Mouse (Mus musculus) bone marrow, adult 2 months (tissue): ENCODE results near the gene Ifitm6. TPM values are rescaled to one million over a fixed set of nuclear protein-coding genes. Genes with fewer than 3 reads are reported as not detected.
"Not testable (repeated sequence)": the region's sequence is repeated elsewhere in the genome, so short reads cannot be mapped to it uniquely, and the experiment has no call there.

ENCODE experiments used
- H3K27ac ChIP-seq: fragments of 200-500 bp; 2 replicates; pipeline ENCODE4 v1.5.1; 2012; ENCODE audit warnings: low read depth, mild to moderate bottlenecking, control low read depth, inconsistent platforms, low read length; ENCODE audit not compliant: control insufficient read depth, poor library complexity, insufficient read depth
- H3K4me1 ChIP-seq: fragments of 200-500 bp; 2 replicates; pipeline ENCODE4 v1.6.1; 2011; ENCODE audit warnings: low read length; ENCODE audit not compliant: control insufficient read depth, insufficient read depth
- H3K4me3 ChIP-seq: fragments of 200-500 bp; replicated peaks from 2 replicates; pipeline ENCODE3; 2011; ENCODE audit warnings: mild to moderate bottlenecking, low read depth, low read length, control low read depth; ENCODE audit not compliant: control insufficient read depth
- CTCF ChIP-seq: fragments of 200-500 bp; IDR thresholded peaks from 2 replicates; pipeline ENCODE4 v1.5.1; 2011; ENCODE audit warnings: low read length, control low read depth; ENCODE audit not compliant: control insufficient read depth, insufficient read depth
- POLR2A ChIP-seq: fragments of 200-500 bp; IDR thresholded peaks from 2 replicates; pipeline ENCODE4 v1.6.1; 2011; ENCODE audit warnings: low read depth, mild to moderate bottlenecking, control low read depth, low read length, borderline replicate concordance; ENCODE audit not compliant: control insufficient read depth
- WGBS: fragments of 180-500 bp; shearing (Covaris S2); methylation state at CpG from one replicate; pipeline ENCODE4 v1.1.7; 2018; 5-methylcytosine and 5-hydroxymethylcytosine counted together
- polyA plus RNA-seq: library from polyadenylated mRNA; stranded (reverse); fragments of >200 nt; gene quantifications from 2 replicates; pipeline ENCODE4 v1.2.4, GENCODE M21; 2011; ENCODE audit warnings: low replicate concordance; ENCODE audit not compliant: missing spikeins, insufficient read depth, insufficient read length

Ifitm6 gene
- polyA plus RNA-seq, 1 experiment: 524 TPM

DNA sequence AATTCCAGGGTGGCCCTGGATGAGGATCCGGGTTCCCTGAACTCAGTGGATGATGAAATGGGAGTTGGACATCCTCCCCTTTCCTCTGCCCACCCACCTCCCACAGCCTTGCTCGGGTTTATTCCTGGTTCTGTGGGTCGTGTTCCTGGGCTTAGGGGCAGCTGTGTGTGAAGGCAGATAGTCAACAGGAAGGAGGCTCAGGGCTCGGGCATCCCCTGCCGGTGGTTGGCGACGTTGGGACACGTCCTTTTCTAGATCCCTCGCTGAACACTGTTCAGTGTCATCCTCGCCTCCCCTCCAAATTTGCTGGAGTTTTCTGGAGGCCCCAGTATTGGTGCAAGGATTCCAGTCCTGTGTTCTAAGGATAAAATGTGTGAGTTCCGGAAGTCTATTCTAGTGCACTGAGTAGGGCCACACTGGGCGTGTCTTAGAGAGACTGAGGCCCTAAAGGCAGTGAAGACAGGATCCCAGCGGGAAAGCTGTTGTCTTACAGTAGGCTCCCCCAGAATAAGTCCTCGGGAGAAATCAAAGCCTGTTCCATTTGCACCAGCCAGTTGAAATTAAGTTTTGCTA, 26.5 kb downstream of the Ifitm6 start:
- Histone ChIP-seq H3K4me3 (no peak overlapping the region), H3K27ac (peak overlapping the region; percentile 53; the same call in 1 of the 2 replicates), H3K4me1 (peaks cover 6% of the 10 kb centered on the region)
- TF ChIP-seq POLR2A (no peak), CTCF (peak; percentile 46; the same call in 1 of the 2 replicates)
- WGBS: 25% methylated on average over 14 of the region's 14 CpGs

DNA sequence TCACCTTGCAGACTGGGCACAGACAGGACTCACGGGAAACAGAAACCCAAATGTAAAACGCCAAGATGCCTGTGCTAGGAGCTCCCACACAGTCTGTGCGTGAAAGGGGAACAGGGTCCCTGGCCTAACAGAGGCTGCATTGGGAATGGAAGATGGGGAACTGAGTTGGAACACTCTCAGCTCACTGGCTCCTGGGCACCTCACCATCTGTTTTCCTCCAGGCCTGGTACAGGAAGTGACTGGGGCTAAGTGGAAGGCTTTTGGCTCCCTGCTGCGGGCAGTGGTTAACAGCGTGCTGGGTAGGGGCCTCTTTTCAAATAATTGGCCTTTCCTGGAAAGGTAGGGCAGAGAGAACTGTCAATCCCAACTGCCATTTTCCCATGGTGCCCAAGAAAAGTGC, 27.1 kb downstream of the Ifitm6 start:
- peak overlapping the region; percentile 53; the same call in 1 of the 2 replicates for H3K27ac ChIP-seq
- H3K4me1 ChIP-seq: peaks cover 6% of the 10 kb centered on the region
- H3K4me3 ChIP-seq: no peak overlapping the region
- WGBS: 12% methylated on average over 5 of the region's 5 CpGs
- TF ChIP-seq POLR2A (no peak), CTCF (no peak)

DNA sequence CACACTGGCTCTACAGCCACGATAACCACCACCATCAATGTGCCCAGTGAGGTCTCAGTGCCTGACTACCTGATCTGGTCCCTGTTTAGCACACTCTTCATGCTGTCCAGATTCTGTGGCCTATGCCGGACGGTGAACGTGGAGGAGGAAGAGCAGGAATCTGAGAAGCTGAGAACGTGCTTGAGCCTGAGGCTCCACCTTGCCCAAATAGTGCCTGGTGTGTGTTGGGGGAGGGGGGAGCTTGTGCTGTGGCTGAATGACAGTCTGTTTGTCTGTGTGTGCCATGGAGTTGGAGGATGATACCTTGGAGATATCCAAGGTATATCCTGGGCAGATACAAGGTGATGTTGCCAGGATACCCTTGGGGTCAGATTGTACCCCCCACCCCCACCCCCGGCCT, 27.5 kb downstream of the Ifitm6 start:
- WGBS: 16% methylated on average over 6 of the region's 6 CpGs
- H3K4me1 ChIP-seq: peaks cover 6% of the 10 kb centered on the region
- no peak for TF ChIP-seq POLR2A
- no peak for TF ChIP-seq CTCF
- H3K4me3 ChIP-seq: no peak overlapping the region
- H3K27ac ChIP-seq: peak overlapping the region; percentile 53; the same call in 1 of the 2 replicates

DNA sequence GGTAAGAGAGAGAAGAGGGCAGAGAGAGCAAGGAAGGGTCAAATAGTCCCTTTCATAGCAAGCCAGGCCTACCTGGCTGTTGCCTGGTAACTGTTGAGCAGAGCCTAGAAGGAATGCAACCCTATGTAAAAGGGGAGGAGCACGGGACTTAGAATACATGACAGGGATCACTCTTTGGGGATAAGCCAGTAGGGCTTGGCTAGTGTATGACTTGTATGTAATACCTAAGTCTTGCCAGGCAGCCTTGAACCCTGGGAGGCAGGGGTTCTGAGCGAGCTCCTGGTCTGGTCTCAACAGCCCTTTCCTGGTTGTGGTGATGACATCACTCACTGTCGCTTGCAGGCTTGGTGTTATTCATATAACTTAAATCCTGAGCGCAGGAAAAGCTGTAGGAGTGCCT, 28.7 kb downstream of the Ifitm6 start:
- 64% methylated on average over 4 of the region's 4 CpGs for WGBS
- Histone ChIP-seq H3K4me1 (peaks cover 6% of the 10 kb centered on the region), H3K4me3 (no peak overlapping the region), H3K27ac (no peak overlapping the region)
- TF ChIP-seq POLR2A (no peak), CTCF (no peak)

DNA sequence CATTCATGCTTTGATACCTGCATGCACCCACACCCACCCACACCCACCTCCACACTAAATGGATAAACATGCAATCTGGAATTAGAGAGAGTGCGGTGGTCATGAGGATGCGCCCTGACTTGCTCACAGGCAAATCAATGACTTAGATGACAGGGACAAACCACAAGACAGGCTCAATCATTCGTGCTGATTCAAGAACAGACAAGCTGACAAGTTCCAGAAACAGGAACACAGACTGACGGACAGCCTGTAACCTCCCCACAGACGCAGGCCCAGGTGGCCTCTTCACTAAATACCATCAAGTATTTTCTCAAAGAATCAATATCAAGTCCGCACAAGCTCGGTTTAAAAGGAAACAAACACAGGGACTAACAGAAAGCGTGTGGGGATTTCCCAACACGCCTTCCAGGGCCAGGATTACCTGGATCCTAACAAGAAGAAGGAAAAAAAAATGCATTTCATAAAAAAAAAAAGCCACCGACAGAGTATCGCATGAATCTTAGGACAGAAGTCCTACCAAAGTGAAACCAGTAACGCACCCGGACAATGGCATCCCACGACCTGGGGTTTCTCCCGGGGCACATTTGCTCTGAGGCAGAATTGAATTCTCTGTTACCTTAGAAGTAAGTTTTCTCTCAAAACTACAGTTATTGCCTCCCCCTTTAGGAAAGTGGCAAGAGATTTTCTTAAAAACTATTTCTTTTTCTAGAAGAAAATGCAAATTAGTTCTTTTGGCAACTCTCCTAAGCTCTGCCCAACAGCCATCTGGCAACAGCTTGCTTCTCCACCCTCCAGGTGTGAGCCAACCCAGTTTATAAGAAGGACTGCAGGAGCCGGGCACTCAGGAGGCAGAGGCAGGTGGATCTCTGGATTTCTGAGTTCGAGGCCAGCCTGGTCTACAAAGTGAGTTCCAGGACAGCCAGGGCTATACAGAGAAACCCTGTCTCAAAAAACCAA, 30.3 kb downstream of the Ifitm6 start:
- Histone ChIP-seq H3K27ac (no peak overlapping the region), H3K4me3 (no peak overlapping the region), H3K4me1 (peaks cover 7% of the 10 kb centered on the region)
- 40% methylated on average over 17 of the region's 17 CpGs for whole genome bisulfite sequencing
- no peak for TF ChIP-seq POLR2A
- no peak for TF ChIP-seq CTCF

DNA sequence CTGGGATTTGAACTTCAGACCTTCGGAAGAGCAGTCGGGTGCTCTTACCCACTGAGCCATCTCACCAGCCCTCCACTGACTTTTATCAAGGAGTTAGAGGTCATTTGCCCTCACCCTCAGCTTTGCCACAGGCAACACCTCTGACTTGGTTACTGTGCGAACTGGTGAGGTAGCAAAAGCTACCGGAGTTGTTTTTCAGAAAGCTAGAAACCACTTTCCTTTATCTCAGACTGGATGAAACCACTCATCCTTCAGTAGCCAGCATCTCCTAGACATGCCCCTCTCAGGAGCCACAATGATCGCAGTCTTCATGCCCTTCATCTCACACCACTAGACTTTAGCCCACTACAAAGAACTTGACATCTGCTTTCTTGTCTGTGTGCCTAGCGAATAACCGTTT, 34.8 kb downstream of the Ifitm6 start:
- Histone ChIP-seq H3K27ac (no peak overlapping the region), H3K4me1 (peaks cover 6% of the 10 kb centered on the region), H3K4me3 (no peak overlapping the region)
- 65% methylated on average over 7 of the region's 7 CpGs for WGBS
- no peak for TF ChIP-seq CTCF
- TF ChIP-seq POLR2A: no peak

DNA sequence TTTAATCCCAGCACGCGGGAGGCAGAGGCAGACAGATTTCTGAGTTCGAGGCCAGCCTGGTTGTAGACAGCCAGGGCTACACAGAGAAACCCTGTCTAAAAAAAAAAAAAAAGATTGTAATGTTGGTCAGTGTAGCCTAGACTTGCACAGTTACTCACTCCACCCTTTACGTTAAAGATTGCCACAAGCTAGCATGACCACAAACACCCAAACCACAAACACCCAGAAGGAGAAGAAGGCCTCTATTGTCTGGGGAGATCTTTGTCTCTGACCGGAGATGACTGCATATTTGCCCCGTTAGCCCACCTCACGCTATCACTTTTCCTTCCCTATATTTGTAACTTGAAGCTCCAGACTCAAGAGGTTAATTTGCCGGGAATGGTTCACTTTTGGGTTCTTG, 36.0 kb downstream of the Ifitm6 start:
- peaks cover 6% of the 10 kb centered on the region for H3K4me1 ChIP-seq
- no peak overlapping the region for H3K4me3 ChIP-seq
- WGBS: 16% methylated on average over 8 of the region's 8 CpGs
- H3K27ac ChIP-seq: peak overlapping the region; percentile 34
- TF ChIP-seq CTCF (no peak), POLR2A (no peak)

DNA sequence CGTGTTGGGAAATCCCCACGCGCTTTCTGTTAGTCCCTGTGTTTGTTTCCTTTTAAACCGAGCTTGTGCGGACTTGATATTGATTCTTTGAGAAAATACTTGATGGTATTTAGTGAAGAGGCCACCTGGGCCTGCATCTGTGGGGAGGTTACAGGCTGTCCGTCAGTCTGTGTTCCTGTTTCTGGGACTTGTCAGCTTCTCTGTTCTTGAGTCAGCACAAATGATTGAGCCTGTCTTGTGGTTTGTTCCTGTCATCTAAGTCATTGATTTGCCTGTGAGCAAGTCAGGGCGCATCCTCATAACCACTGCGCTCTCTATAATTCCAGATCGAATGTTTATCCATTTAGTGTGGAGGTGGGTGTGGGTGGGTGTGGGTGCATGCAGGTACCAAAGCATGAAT, 41.0 kb downstream of the Ifitm6 start:
- 60% methylated on average over 9 of the region's 9 CpGs for WGBS
- H3K4me1 ChIP-seq, H3K27ac ChIP-seq, H3K4me3 ChIP-seq: not testable (repeated sequence)

DNA sequence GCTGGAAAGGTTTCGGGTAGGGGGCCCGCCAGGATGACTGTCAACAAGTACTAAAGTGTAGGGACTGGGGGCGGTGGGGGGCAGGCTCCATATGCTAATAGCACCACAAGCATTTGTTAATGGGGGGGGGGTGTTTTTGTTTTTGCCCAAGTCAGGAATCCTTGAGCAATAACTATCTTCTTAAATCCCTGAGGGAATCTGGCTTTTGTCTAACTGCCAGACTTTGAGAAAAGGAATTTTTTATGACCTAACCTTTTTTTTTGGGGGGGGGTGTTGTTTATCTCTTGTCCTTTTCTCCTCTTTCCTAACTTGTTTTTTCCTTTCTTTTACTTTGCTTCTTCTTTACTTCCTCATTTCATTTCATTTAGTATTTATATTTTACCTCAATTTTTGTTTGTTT, 42.3 kb downstream of the Ifitm6 start:
- TF ChIP-seq CTCF (no peak), POLR2A (no peak)
- 72% methylated on average over 3 of the region's 3 CpGs for WGBS
- Histone ChIP-seq H3K27ac (no peak overlapping the region), H3K4me1 (no peaks in the 10 kb centered on the region; the same call in 1 of the 2 replicates), H3K4me3 (no peak overlapping the region)
